Mouse (Mus musculus) liver, embryonic 12.5 days (tissue): Measurements from ENCODE around the gene S100a14. TPM values are rescaled to one million over a fixed set of nuclear protein-coding genes. Genes with fewer than 3 reads are reported as not detected.

Experiments
- ATAC-seq: fragments of 200-750 bp; cut with Nextera tagmentation; 2 replicates; pipeline ENCODE4 v1.8.0; 2017; ENCODE audit warnings: moderate number of reproducible peaks, mild to moderate bottlenecking, moderate library complexity
- H3K27ac ChIP-seq: fragments of 300-500 bp; sonication (generic); 2 replicates; pipeline ENCODE4 v1.5.1; 2016; ENCODE audit warnings: mild to moderate bottlenecking
- H3K27me3 ChIP-seq: fragments of 300-500 bp; sonication (generic); replicated peaks from 2 replicates; pipeline ENCODE4 v1.6.1; 2016; ENCODE audit warnings: mild to moderate bottlenecking, moderate library complexity
- H3K36me3 ChIP-seq: fragments of 300-500 bp; sonication (generic); 2 replicates; pipeline ENCODE4 v1.6.1; 2016; ENCODE audit warnings: mild to moderate bottlenecking, moderate library complexity
- H3K4me1 ChIP-seq: fragments of 300-500 bp; sonication (generic); 2 replicates; pipeline ENCODE4 v1.6.1; 2016
- H3K4me2 ChIP-seq: fragments of 300-500 bp; sonication (generic); 2 replicates; pipeline ENCODE4 v1.6.1; 2016; ENCODE audit warnings: mild to moderate bottlenecking, moderate library complexity
- H3K4me3 ChIP-seq: fragments of 300-500 bp; sonication (generic); 2 replicates; pipeline ENCODE4 v1.5.1; 2016; ENCODE audit warnings: mild to moderate bottlenecking, moderate library complexity
- H3K9ac ChIP-seq: fragments of 300-500 bp; sonication (generic); 2 replicates; pipeline ENCODE4 v1.6.1; 2016; ENCODE audit warnings: mild to moderate bottlenecking, moderate library complexity
- H3K9me3 ChIP-seq: fragments of 300-500 bp; sonication (generic); replicated peaks from 2 replicates; pipeline ENCODE4 v1.6.1; 2016; ENCODE audit warnings: mild to moderate bottlenecking, moderate library complexity
- WGBS: fragments of 180-500 bp; shearing (Covaris S2); methylation state at CpG from one replicate; pipeline ENCODE4 v1.1.7; 2016; ENCODE audit not compliant: insufficient replicate concordance; 5-methylcytosine and 5-hydroxymethylcytosine counted together
- polyA plus RNA-seq: library from polyadenylated mRNA; unstranded; fragments of >200 nt; fragmentation: Nextera tagmentation; extraction: Ambion mirVana; gene quantifications from 2 replicates; pipeline ENCODE4 v1.2.1, GENCODE M21; 2016

S100a14 gene
- not detected in 2 replicates for polyA plus RNA-seq

DNA sequence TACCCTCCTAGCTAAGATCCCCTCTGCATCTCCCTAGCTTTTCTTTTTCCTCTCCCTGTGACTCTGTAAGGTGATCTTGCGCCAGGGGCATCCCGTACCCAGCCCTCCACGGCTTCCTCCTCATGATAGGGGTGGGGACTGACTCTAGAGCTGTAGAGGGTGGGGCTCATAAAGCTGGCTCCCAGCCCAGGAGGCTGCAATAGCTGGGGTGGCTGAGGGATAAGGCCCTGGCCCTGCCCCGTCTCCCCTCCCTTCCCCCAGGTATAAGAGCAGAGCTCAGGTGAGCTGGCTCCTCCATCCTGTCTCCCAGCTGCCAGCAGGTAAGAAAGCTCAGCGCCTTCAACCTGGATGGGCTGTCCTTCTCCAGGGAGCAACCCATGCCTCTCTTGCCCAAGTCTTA lies at the start of gene S100a14:
Gene S100a14 (plus strand): TSS at position 277 of the 400 bp plus-strand sequence.
- Histone ChIP-seq H3K27ac (no peak within 1 kb of the TSS), H3K4me3 (no peak within 1 kb of the TSS)
- WGBS: 52% methylated on average over 5 of the region's 5 CpGs

GRCm38 (mm10) chr3:90486998-90487397 lies 39.7 kb upstream of the S100a14 start:
- H3K9ac ChIP-seq: no peak overlapping the region
- H3K9me3 ChIP-seq: no peaks in the 10 kb centered on the region
- H3K4me3 ChIP-seq: no peak overlapping the region
- H3K4me2 ChIP-seq: no peak overlapping the region
- 76% methylated on average over 5 of the region's 5 CpGs for WGBS
- H3K27me3 ChIP-seq: no peaks in the 10 kb centered on the region
- H3K27ac ChIP-seq: no peak overlapping the region
- H3K4me1 ChIP-seq: peaks cover 18% of the 10 kb centered on the region
- H3K36me3 ChIP-seq: peaks cover 75% of the 10 kb centered on the region
- ATAC-seq: no peak

More for the DNA sequence above, at the start of gene S100a14:
- Histone ChIP-seq H3K27me3 (no peaks in the 10 kb centered on the region), H3K9ac (no peak within 1 kb of the TSS), H3K4me1 (no peaks in the 10 kb centered on the region), H3K9me3 (no peaks in the 10 kb centered on the region), H3K4me2 (no peak within 1 kb of the TSS), H3K36me3 (peaks cover 3% of the 10 kb centered on the region; the same call in 1 of the 2 replicates)
- ATAC-seq: peak; percentile 49; the same call in 1 of the 2 replicates

DNA sequence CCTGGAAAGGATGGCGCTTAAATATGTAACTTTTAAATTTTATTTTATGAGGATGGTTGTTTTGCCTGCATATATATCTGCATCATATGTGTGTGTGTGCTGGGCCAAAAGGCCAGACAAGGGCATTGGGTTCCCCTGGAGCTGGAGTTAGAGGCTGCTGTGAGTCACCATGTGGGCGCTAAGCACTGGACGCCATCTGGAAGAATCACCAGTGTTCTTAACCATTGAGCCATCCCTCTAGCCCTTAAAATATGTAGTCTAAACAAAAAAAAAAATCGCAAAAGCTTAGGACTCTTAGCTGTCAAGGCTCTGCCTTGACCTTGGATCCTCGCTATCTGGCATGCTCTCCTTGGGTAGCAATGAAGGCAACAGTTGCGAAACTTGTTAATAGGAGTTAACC lies 38.1 kb upstream of the S100a14 start:
- Histone ChIP-seq H3K9ac (no peak overlapping the region), H3K27me3 (no peaks in the 10 kb centered on the region), H3K36me3 (peaks cover 59% of the 10 kb centered on the region), H3K4me2 (no peak overlapping the region), H3K27ac (no peak overlapping the region), H3K4me1 (peaks cover 18% of the 10 kb centered on the region), H3K9me3 (no peaks in the 10 kb centered on the region), H3K4me3 (no peak overlapping the region)
- no peak for ATAC-seq
- WGBS: 84% methylated on average over 6 of the region's 6 CpGs

GRCm38 (mm10) chr3:90490696-90491256 lies 35.9 kb upstream of the S100a14 start, which contains the start of gene Snapin:
TSS of gene Snapin (minus strand) at chr3:90491033.
- Histone ChIP-seq H3K27ac (peak within 1 kb of the TSS; percentile 79), H3K9me3 (no peaks in the 10 kb centered on the region), H3K4me3 (peak within 1 kb of the TSS; percentile 84), H3K36me3 (peaks cover 47% of the 10 kb centered on the region), H3K9ac (peak within 1 kb of the TSS; percentile 82), H3K27me3 (no peaks in the 10 kb centered on the region), H3K4me1 (peaks cover 24% of the 10 kb centered on the region), H3K4me2 (peak within 1 kb of the TSS; percentile 69)
- peak; percentile 99 for ATAC-seq
- WGBS: under 1% methylated on average over 37 of the region's 37 CpGs

DNA sequence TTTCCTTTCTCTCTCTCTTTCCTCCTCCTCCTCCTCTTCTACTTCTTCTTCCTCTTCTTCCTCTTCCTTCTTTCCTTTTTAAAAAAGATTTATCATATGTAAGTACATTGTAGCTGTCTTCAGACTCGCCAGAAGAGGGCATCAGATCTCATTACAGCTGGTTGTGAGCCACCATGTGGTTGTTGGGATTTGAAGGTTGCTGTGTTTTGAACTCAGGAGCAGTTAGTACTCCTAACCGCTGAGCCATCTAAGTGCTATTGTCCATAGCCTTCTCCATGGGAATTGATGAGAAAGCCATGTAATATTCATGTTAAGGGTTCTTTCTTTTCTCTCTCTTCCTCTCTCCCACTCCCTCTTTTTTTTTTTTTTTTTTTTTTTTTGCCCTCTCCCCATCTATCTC lies 35.3 kb upstream of the S100a14 start:
- Histone ChIP-seq H3K4me2 (peak overlapping the region; percentile 69), H3K27ac (0 out of 2 replicates have a peak overlapping the region, but pooled peaks have one; percentile 38), H3K9me3 (no peaks in the 10 kb centered on the region), H3K4me3 (peak overlapping the region; percentile 18; the same call in 1 of the 2 replicates), H3K36me3 (peaks cover 47% of the 10 kb centered on the region), H3K9ac (no peak overlapping the region), H3K4me1 (peaks cover 24% of the 10 kb centered on the region), H3K27me3 (no peaks in the 10 kb centered on the region)
- 36% methylated on average over 2 of the region's 2 CpGs for WGBS
- no peak; the same call in 1 of the 2 replicates for ATAC-seq

DNA sequence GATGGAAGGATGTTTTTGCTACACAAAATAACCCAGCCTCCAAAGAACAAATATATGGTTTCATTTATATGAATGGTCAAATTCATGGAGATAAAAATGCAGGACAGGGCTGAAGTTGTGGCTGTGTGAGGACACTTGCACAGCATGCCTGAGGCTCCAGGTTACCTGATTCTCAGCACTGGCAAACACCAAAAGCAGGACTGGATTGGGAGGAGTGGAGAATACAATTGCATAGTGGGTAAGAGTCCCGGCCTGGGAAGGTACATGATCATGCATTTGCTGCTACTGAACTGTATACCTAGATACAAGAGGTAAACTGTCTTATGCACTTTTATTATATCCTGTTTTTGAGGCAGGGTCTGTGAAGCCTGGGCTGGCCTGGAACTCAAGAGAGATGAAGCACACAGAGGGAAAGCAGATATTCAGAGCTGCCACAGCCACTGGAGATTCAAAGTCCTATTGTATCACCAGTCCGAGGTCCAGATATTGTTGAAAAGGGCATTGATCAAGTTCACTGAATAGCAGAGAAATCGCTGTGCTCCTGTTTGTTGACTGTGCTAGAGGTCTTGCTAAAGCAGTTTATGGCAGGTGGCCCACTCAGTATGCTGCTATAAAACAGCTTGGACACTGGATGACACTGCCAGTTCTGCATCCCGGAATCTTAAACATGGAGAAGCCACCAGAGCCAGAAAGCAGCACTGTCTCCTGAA lies 32.7 kb upstream of the S100a14 start:
- no peak overlapping the region for H3K27ac ChIP-seq
- no peak overlapping the region for H3K9ac ChIP-seq
- no peaks in the 10 kb centered on the region for H3K9me3 ChIP-seq
- no peak for ATAC-seq
- H3K36me3 ChIP-seq: peaks cover 48% of the 10 kb centered on the region
- WGBS: 65% methylated on average over 4 of the region's 4 CpGs
- peaks cover 27% of the 10 kb centered on the region for H3K4me1 ChIP-seq
- no peaks in the 10 kb centered on the region for H3K27me3 ChIP-seq
- no peak overlapping the region for H3K4me2 ChIP-seq
- H3K4me3 ChIP-seq: no peak overlapping the region

DNA sequence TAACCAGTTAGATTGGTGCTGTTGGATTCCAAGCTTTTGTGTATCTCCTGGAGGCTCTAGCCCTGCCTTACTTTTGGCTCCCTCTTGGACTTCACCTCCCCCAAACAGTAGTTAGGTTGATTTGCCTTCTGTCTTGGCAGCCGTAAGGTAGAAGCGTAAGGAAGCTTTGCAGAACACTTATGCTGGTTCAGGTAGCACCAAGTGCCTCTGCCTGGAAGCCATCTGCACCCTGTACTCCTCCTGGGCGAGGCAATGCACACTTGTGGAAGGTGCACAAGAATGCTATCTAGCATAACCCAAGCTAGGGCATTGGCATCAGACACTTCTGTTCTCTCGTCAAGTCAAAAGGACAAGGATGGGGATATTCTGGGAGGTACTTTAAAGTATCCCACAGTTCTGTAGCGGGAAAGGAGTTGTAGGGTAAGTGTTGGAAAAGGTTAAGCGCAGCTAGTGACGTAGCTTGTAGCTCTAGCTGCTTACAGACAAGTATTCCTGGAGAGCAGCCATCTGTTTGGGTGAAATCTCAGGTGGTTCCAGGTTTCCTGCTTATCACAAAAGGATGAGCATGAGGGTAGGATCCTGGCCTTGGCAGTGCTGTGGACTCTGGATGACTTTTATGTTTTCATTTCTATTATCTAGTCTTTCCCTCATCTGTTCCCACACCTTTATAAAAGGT lies 30.7 kb upstream of the S100a14 start:
- no peak for ATAC-seq
- peaks cover 61% of the 10 kb centered on the region for H3K36me3 ChIP-seq
- H3K9ac ChIP-seq: no peak overlapping the region
- no peak overlapping the region for H3K4me2 ChIP-seq
- H3K27me3 ChIP-seq: no peaks in the 10 kb centered on the region
- H3K9me3 ChIP-seq: no peaks in the 10 kb centered on the region
- 90% methylated on average over 7 of the region's 7 CpGs for WGBS
- no peak overlapping the region for H3K4me3 ChIP-seq
- H3K4me1 ChIP-seq: peaks cover 12% of the 10 kb centered on the region; the same call in 1 of the 2 replicates
- no peak overlapping the region for H3K27ac ChIP-seq

- Histone ChIP-seq H3K36me3 (peaks cover 77% of the 10 kb centered on the region), H3K27ac (no peak overlapping the region), H3K27me3 (no peaks in the 10 kb centered on the region), H3K9me3 (no peaks in the 10 kb centered on the region), H3K4me1 (0 out of 2 replicates have a peak, but pooled peaks cover 9% of the 10 kb centered on the region), H3K9ac (no peak overlapping the region), H3K4me2 (no peak overlapping the region), H3K4me3 (no peak overlapping the region)
- no peak for ATAC-seq
These were observed 29.1 kb upstream of the S100a14 start for GRCm38 (mm10) chr3:90497597-90497996.

DNA sequence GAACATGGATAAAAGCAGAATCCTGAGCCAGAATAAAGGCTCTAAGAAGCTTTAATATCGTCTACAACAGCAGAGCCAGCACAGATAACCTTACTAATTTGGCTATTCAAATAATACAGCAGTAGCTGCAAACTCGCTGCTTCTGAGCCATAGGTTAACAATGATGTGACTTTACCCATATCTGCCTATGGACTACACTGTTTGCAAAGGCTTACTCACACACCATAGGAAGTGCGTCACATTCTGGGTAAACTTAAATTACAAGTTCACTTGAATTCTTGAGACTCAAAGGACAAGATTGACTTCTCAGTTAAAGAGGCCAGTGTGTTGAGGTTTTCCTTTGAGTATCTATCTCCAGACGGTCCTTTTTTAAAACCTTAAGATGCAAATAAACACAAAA lies 23.2 kb upstream of the S100a14 start:
- no peak for ATAC-seq
- Histone ChIP-seq H3K36me3 (peaks cover 92% of the 10 kb centered on the region), H3K4me1 (peaks cover 20% of the 10 kb centered on the region), H3K9me3 (no peaks in the 10 kb centered on the region), H3K9ac (no peak overlapping the region), H3K4me3 (no peak overlapping the region), H3K27ac (no peak overlapping the region), H3K4me2 (no peak overlapping the region), H3K27me3 (no peaks in the 10 kb centered on the region)
- 83% methylated on average over 4 of the region's 4 CpGs for WGBS

GRCm38 (mm10) chr3:90505216-90505615 lies 21.4 kb upstream of the S100a14 start:
- H3K27me3 ChIP-seq: no peaks in the 10 kb centered on the region
- no peak overlapping the region for H3K4me2 ChIP-seq
- peaks cover 27% of the 10 kb centered on the region for H3K4me1 ChIP-seq
- 90% methylated on average over 5 of the region's 5 CpGs for WGBS
- H3K36me3 ChIP-seq: peaks cover 74% of the 10 kb centered on the region
- no peak overlapping the region for H3K9ac ChIP-seq
- no peak overlapping the region for H3K27ac ChIP-seq
- no peaks in the 10 kb centered on the region for H3K9me3 ChIP-seq
- ATAC-seq: no peak
- no peak overlapping the region for H3K4me3 ChIP-seq

DNA sequence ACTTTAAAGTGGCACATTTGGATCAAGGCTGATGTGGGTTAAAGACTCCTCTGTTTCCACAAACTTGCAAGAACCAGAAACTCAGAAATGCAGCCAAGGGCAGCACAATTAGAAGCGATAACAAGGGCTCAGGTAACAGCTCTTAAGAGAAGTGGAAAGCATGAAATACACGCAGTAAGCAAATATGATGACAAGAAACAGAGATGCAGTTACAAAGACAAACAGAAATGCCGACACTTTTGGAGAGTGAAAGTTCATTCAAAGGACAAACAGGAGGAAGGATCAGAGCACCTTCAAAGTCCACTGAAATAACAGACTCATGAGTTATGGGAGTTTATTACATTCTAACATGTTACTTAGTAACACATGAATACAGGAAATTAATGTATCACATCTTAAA lies 20.3 kb upstream of the S100a14 start:
- no peak overlapping the region; the same call in 1 of the 2 replicates for H3K9ac ChIP-seq
- H3K4me2 ChIP-seq: no peak overlapping the region
- H3K36me3 ChIP-seq: peaks cover 69% of the 10 kb centered on the region
- peaks cover 29% of the 10 kb centered on the region for H3K4me1 ChIP-seq
- 95% methylated on average over 3 of the region's 3 CpGs for WGBS
- no peak overlapping the region for H3K27ac ChIP-seq
- no peaks in the 10 kb centered on the region for H3K9me3 ChIP-seq
- no peak for ATAC-seq
- H3K27me3 ChIP-seq: no peaks in the 10 kb centered on the region
- no peak overlapping the region for H3K4me3 ChIP-seq
